Mouse (Mus musculus) right cerebral cortex, postnatal 4 days (tissue): ENCODE data around the gene Ncoa4.
"Not testable (repeated sequence)": the region's sequence is repeated elsewhere in the genome, so short reads cannot be mapped to it uniquely, and the experiment has no call there.

Experiments used
- DNase-seq: peaks from one replicate; pipeline ENCODE4 v3.0.0-alpha.2; 2022

Gene Ncoa4

DNA sequence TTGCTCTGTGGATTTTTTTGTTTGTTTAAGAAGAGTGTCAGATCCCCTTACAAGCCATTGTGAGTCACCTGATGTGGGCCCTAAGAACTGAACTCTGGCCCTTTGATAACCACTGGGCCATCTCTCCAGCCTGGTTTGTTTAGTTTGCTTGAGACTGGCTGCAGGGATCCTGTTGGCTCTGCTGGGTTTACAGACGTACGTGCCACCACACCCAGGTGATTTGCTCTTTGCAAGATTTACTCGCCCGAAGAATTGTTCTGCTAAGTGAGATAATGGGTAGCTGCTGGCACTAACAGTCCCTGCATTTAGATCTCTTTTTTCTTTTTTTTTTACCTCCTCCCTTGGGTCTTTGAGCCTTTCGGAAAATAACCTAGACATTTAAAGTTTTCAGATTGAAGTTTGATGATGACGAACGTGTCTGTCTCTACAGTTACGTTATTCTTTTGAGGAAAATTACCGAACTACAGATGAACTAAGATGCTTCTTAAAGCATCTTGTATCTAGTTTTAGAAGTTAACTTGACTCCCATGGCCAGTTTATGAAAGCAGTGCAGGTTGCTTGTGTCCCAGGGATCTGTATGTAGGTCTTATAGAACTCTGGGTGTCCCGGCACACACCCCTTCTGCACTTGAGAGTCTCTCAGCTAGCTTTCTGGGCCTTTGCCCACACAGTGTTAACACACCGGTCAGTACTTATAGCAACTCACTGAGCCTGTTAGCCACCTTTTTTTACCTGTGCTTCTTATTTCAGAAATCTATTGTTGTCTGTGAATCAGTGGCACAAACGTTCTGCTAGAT is 1.6 kb downstream of the Ncoa4 start:
- DNase-seq: no peak

DNA sequence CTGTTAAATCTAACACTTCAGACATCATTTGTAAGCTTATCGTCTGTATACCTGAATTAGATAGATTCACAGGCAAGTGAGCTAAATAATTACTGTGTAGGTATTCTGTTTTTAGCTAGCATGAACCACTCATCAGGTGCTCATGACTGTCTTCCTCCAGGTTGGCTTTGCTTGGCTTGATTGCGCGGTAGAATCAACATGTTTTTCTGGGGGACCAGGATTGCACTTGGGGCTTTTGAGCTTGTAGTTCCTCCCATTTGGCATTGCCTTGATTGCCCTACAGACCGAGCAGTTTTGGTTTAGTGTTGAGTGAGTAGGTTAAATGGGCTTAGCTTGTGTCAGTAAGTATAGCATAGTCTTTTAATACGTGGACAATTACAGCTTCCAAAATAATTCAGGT is 2.6 kb downstream of the Ncoa4 start:
- no peak for DNase-seq

DNA sequence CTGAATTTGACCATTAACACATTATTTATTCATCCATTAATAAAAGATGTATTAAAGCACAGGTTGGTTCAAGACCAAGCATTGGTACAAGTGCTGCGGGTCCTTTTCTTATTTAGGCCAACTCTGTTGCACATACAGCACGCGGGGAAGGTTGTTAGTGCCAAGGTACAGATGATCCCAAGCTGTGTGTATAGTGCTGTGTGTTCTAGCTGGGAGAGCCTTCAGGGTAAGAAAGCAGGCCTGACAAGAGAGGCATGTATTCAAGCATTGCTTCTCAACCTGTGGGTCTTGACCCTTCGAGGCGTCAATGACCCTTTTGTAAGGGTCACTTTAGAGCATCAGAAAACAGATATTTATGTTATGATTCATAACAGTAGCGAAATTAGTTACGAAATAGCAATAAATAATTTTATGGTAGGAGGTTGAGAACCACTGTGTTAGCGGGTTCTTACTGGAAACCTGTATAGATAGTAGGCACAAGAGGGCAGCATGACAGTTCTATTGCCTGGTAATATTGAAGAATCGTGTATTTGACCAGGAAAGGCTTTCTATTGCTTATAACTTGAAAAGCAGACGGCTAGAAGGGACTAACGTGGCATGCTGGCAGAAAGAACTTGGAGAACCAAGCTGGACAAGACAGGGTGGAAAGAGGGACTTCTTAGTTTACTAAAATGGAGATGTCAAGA is 3.7 kb downstream of the Ncoa4 start:
- DNase-seq: no peak

DNA sequence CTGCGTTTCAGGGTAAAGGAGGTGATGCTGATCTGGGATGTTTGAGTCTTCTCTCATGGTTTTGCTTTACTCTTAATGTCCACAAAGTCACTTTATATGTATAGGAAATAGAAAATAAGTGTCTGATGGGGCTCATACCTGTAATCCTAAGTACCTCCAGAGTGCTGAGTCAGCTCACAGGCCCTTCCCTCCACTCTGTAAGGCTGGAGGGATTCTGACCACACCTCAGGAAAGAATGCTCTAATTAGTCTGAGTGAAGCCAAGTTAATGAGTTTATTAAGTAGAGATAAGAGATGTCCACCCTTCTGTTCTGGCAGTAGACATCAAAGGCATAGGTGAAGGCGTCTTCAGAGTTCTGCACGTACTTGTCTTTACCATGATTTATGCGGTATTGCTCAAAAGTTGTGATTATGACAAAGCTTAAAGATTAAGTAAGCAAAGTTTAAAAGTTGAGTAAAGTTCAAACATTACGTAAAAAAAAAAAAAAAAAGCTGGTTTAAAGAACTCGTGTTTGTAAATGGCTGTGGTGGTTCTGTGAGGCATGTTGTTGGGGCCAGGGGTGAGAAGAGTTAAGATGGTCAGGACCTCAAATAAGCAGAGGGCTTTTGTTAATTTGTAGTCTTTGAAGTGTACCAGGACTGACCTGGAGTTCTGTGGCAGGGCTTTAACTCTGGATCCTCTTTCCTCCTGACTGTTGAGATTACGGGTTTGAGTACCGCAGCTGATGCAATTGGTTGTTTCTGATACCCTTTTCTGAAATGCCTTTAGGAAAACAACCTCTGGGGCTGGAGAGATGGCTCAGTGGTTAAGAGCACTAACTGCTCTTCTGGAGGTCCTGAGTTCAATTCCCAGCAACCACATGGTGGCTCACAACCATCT is 4.7 kb downstream of the Ncoa4 start:
- DNase-seq: no peak

DNA sequence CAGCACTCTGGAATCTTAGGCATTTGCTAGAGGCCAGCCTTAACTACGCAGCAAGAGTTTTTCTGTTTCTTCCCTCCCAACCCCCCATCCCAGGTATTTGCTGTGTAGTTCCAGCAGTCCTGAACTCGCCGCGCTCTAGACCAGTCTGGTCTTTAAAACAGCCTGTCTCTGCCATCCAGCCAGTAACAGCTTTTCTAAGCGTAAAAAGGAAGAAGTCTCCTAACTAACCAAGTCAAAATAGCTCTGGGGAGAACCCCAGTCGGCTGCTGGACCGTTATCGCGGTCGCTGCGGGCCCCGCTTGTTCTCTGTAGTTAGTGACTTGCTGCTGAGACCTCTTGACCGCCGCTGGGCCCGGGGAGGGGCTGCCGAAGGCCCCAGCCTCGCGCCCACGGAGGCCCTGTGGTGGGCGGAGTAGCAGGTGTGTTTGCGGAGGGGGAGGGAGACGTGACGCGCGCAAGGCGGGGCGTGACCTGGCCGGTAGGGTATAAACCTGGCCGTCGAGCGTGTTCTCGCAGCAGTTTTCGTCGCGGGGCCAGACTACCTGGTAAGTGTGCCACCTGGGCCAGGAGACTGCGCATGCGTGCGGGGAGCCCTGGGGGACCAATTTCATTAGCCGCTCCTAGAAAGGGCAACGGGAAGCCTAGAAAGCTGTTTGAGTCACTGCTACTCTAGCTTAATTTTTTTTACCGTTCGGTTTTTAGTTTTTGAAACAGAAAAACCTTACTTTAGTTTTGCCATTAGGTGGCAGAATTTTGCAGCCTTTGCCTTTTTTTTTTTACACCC is 5.8 kb downstream of the Ncoa4 start:
- peak; percentile 32 for DNase-seq

DNA sequence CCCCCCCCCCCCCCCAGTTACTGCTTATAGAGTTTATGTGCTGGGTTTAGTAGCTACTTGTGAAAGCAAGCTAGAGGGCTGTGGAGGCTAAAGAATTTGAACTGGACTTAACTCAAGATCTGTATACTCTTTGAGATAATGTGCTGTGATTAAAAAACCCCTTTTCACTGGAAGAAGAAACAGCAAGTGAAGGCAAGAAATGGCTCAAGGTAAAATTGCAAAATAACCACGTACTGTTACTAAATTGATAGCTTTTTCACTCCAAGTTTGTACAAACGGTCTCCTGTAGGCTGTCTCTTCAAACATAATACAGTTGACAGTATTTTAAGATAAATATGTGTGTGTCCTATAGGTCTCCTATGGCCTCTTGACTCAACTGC is 6.4 kb downstream of the Ncoa4 start:
- no peak for DNase-seq

DNA sequence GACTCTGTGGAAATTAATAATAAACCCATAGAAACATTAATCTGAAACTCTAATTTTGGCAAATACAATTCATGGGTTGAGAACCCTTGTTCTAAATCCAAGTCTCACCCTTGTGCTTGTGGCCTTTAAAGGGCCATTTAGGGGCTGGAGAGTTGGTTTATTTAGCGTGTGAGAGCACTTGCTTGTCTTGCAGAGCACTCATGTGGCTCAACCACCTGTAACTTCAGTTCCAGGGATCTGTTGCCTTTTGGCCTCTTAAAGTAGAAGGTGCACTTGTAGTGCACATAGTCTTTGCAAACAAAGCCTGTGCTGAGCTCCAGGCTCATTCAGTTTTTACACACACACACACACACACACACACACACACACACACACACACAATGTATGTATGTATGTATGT is 7.2 kb downstream of the Ncoa4 start:
- no peak for DNase-seq

DNA sequence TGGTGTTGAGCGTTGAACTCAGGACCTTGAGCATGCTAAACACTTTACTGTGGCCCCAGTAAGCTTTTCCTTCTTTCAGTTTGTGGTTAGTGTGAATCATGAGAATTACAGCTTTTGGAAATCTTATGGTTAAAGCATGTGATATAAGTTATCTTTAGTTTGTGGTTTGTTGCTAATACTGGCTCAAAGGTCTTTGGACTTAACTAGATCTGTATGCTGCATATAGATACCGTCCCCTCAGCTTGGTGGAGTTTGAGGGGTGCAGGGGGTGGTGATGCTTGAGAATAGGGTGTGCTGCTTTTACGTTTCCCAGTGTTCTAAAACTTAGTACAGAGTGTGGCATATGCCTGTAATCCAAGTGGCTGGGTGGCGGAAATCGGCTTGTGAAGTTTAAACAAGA is 7.7 kb downstream of the Ncoa4 start:
- no peak for DNase-seq

DNA sequence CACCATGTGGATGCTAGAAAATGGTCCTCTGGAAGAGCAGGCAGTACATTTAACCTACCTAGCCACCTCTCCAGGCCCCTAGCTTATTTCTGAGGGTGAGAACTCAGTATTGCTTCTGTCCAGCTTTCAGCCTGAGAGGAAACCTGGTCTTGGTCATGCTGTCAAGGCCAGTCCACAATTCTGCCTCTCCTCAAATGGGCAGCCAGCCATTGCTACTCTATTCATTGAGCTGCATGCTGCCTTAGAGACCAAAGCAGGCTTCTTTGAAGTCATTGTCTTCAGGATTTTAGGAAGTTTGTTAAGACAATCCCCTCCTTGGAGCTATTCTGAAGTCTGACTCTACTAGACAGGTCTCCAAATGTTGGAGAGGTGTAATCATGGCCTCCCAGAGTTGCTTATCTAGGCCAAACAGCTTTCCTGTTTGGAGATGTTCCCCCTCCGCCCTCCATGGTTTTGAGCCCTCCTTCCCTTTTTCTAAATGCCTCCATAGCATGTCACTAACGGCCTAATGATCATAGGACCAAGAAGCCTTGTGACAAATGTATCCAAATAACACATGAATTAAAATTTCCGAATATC is 9.1 kb downstream of the Ncoa4 start:
- no peak for DNase-seq

DNA sequence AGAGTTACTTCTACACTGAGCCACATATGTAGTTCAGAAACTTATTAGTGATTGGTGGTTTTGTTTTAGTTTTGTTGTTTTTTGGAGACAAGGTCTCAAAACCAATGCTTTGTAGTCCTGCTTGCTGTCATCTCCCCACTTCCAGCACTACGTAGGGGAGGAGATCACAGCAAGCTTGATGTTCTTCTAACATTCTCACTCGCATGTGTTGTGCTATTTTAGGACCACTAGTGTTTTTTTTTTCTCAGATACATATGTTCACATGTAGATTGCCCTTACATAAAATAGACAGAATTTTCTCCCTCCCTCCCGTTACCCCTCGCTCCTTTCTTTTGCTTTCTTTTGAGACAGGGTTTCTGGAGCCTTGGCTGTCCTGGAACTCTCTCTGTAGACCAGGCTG is 10.5 kb downstream of the Ncoa4 start:
- DNase-seq: no peak

DNA sequence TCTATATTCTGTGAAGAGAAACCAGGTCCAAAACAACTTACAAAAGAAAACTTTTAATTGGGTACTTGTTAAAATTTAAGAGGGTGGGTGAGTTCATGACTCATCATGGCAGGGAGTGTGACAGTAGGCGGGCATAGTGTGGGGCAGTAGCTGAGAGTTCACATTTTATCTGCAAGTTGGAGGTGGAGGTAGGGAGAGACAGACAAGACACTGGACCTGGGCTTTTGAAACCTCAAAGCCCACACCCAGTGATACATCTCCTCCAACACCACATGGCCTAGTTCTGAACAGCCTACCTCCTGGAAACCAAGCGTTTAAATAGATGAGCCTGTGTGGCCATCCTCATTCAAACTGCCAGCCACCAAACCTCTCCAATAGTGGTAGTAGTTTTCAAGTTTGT is 15.6 kb downstream of the Ncoa4 start:
- no peak for DNase-seq

DNA sequence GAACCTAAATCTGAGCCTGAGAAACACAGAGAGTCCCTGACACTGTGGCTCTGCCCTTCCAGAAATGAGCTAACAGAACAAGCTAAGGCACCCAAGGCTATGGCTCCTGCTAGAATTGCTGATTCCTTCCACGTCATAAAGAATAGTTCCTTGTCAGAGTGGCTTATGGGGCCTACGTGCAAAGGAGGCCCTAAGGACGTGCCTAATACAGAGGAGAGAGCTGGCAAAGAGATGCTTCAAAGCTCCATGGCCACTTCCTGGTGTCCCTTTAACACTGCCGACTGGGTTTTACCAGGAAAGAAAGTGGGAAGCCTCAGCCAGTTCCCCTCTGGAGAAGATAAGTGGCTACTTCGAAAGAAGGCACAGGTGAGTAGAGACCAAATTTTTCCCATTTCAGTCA is 16.9 kb downstream of the Ncoa4 start:
- not testable (repeated sequence) for DNase-seq

DNA sequence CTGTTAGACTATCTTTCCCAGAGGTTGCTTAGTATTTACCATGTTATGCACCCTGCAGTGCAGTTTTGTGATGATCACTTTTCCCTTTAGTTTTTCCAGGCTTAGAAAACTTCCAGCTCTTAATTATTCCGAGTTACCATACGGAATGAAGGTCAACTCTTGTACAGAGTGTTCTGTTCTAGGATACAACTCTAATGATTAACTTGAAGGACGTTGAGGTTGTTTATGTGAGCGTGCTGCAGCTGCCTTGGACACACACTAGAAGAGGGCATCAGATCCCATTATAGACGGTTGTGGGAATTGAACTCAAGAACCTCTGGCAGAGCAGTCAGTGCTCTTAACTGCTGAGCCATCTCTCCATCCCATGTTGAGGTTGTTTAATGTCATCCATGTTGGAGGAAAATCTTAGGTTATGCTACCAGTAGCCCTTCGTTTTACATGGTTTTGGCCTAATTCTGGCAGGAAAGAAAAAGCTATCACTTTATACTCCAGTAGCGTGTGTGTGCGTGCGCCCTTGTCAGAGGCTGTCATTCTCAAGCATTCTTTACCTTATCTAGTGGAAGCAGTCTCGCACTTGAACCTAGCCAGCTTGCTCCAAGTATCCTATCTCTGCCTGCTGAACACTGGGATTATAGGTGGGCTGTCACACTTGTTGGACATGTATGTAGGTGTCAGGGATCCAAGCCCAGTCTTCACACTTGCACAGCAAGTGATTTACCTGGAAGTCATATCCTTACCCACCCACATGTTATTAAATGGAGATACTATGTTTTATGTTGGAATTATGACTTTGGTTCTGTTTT is 19.9 kb downstream of the Ncoa4 start:
- no peak for DNase-seq

DNA sequence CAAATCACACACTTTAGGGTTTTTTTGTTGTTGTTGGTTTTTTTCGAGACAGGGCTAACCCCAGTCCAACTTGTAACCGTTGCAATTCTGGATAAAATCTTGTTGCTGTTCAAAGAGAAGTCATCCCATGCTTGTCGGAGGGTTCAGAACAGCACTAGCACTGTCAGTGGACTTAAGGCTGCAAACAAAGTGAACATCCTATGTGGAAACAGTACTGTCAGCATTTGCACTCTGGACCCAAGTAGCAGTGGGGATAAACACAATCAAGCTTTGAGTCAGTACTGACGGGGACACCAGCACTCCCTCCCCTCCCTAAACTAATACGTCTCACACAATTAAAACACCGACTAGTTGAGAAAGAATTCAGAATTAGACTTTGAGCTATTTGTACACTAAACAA is 21.2 kb downstream of the Ncoa4 start:
- no peak for DNase-seq

DNA sequence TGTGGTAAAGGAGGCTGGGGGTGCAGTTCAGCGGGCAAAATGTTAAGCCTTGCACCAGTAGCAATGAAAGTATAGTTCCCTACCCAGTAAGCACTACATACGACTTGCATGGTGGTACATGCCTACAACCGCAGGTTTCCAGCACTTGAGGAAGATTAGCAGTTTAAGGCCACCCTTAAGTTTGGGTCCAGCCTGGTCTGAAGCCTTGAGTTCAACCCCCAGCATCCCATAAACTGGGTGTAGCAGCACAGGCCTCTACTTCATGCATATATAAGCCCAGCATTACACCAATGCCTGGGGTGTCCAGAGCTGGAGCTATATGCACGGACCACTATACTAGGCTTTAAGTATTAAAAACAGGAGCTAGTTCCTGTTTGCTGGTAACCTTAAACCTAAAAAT is 24.2 kb downstream of the Ncoa4 start:
- DNase-seq: no peak

DNA sequence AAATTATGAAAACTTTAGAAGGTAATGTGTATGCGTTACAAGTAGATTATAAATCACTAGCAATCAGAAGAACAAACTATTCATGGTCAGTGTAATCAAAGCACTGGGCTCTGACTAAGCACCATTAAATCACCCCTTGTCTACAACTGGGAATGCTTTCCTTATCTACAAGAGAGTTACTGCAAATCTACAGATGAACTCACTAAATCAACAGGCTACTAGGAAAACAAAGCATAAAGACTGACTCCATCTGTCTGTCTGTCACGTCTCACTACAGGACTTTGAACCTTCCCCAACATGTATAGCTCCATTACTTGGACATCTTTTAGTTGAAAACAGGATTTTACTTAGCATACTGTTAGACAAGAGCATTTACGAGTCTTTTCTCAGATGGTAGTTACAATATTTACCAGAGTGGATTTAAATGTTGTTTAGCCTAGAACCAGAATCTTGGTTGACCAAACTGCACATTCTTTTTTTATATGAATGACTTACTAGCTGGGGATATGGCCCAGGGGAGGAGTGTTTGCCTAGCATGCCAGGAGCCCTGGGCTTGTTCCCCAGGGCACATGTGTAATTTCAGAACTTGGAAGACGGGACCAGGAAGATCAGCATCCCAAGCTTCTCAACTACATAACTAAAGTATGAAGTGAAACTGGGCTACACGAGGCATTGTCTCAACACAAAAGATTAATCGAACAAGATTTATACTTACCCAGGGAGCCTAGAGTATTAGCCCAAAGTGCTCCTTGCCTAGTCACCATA is 31.1 kb downstream of the Ncoa4 start:
- DNase-seq: no peak

DNA sequence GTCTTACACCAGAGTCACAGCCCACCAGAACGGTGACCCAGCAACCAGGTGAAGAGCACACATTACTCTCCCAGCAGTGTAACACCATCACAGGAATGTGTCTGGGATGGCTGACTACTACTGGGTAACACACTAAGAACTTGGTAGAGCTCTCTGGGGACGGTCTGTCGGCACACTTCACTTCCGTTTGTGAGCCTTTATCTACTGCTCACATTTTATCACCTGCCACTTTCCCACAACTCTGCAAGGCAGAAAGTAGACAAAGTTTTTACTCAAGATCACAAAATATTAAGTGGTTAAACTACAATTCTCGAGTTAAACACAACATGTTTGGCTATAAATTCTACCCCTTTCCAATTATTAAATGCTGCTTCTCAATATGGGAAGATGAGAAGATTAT is 32.3 kb downstream of the Ncoa4 start:
- no peak for DNase-seq

DNA sequence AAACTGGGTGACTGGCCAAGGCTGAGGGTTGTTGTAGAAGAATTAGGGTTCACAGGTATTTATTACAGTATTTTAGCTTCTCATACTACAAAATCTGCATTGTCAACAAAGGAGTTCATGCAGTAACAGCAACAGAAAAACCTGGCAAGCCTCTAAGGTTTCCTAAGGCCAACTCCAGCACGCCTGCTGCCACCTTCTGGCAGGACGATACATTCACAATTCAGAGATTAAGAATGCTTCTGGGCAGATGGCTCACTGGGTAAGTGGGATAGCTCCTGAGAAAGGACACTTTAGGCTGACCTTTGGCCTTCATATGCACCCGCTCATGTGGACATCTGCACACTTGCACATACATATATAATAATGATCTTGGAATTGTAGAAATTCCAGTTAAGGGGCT is 32.8 kb downstream of the Ncoa4 start:
- peak; percentile 35 for DNase-seq

DNA sequence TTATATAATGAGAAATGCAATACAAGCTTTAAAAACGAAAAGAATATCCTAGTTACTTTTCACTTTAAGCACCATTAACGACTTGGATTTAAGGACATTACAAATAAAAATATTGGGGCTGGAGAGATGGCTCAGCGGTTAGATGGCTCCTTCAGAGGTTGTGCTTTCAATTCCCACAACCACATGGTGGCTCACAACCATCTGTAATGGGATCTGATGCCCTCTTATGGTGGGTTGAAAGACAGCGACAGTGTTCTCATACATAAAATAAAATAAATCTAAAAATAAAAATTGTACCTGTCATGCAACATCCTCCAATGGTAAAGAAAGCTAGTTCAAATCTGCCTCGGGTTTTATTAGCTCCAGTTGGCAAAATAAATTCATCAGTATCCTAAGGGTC is 33.9 kb downstream of the Ncoa4 start:
- not testable (repeated sequence) for DNase-seq

DNA sequence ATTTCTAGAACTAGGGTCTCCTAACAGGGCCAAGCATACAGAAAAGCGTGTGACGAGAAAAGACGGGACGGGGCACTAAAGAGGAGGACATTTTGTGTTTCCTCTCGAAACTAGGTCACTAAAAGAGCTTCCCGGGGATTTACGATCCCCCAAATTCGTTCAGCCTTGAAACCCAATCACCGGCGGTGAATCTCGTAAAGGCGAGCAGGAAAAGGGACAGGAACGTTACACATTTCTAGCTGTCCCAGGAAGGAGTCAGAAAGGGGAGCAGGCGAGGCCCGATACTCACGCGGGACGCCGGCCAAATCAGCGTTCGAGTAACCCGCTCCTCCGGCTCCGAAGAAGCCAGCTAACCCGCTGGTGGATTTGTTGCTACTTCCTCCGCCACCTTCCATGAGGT is 41.7 kb downstream of the Ncoa4 start:
- DNase-seq: peak; percentile 61
